Mouse (Mus musculus): ENCODE data around the gene Aoah. TPM values are rescaled to one million over a fixed set of nuclear protein-coding genes. Genes with fewer than 3 reads are reported as not detected.

Aoah gene
- polyA plus RNA-seq (2012; rRNA removed) (1.3 TPM in 2 replicates), polyA plus RNA-seq (2014; fragmentation: Nextera tagmentation; extraction: Ambion mirVana) (0.83 and 1.6 TPM in 2 replicates)

DNA sequence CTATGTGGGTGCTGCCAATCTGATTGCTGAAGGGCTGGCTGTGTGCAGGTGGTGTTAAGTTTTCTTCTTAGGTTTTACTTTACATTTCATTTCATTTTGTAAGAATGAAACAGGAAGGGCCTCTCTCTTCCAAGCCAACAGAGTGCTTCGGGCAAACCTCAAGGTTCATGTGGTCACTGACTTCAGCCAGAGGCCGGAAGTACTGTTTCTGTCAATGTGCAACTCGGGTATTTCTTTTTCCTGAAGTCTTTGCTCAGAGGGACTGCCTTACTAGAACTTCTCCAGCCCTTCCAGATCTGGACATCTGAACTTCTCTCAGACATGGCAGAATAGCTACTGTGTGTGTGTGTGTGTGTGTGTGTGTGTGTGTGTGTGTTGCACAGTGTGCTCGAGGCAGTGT, at the start of gene Aoah:
TSS of gene Aoah (plus strand) at position 213 of the 400 bp plus-strand sequence.
- peak within 1 kb of the TSS in 1 of 2 experiments; percentile 29; a peak in 2 of 4 replicates for H3K4me3 ChIP-seq (ENCODE audit: insufficient read depth in 1 of 2, low read depth in 2 of 2, low read length in 2 of 2)
- no peak for ATAC-seq (ENCODE audit: insufficient read depth)
- H3K27ac ChIP-seq, result no peak within 1 kb of the TSS
- TF ChIP-seq CTCF (IDR thresholded peaks at IDR 0.05; ENCODE audit: low read depth), result no peak
- TF ChIP-seq EP300 (IDR thresholded peaks at IDR 0.05; ENCODE audit: low read depth), result no peak
- H3K4me1 ChIP-seq (replicated peaks; ENCODE audit: control insufficient read depth in 2 of 2, insufficient read depth in 2 of 2, low read length in 1 of 2), result no peaks in the 10 kb centered on the region
- WGBS (ENCODE audit: insufficient replicate concordance), result 5% methylated on average over 4 of the region's 4 CpGs
- no peaks in the 10 kb centered on the region for H3K9me3 ChIP-seq (ENCODE audit: control insufficient read depth, low read length)
- no peak for DNase-seq (ENCODE audit: low read depth in 3 of 3, low spot score in 3 of 3)
- no peaks in the 10 kb centered on the region for H3K27me3 ChIP-seq (ENCODE audit: control insufficient read depth, insufficient read depth, low read length)
- H3K9ac ChIP-seq (replicated peaks), result no peak within 1 kb of the TSS
- no peaks in the 10 kb centered on the region for H3K36me3 ChIP-seq (replicated peaks; ENCODE audit: control insufficient read depth, insufficient read depth, low read depth)
- no peak within 1 kb of the TSS; the same call in 1 of the 2 replicates for H3K4me2 ChIP-seq (ENCODE audit: low read depth)

DNA sequence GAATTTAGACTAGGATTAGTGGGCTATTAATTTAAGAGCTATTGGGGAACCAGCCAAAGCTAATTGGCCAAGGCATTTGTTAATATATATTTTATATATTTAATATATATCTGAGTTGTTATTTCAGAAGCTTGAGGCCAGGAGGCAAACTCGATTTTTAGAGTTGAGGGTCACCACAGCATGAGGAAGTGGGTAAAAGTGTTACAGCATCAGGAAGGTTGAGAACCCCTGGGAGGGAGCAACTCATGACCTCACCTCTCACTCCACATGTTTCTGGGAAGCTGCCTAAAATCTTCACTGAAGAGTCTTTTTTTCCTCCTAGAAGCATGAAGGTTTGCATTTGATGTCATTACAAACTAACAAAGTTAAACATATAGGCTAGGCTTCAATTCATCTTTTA, 39.1 kb upstream of the Aoah start:
- TF ChIP-seq EP300 (IDR thresholded peaks at IDR 0.05; ENCODE audit: low read depth), result no peak
- no peak for TF ChIP-seq CTCF (IDR thresholded peaks at IDR 0.05; ENCODE audit: low read depth)
- ATAC-seq (ENCODE audit: insufficient read depth) (no peak), DNase-seq (ENCODE audit: low read depth in 3 of 3, low spot score in 3 of 3) (no peak)
- H3K9me3 ChIP-seq (ENCODE audit: control insufficient read depth, low read length), result no peaks in the 10 kb centered on the region
- no peak overlapping the region for H3K4me2 ChIP-seq (ENCODE audit: low read depth)
- H3K27ac ChIP-seq, result no peak overlapping the region
- no peaks in the 10 kb centered on the region for H3K36me3 ChIP-seq (replicated peaks; ENCODE audit: control insufficient read depth, insufficient read depth, low read depth)
- H3K27me3 ChIP-seq (ENCODE audit: control insufficient read depth, insufficient read depth, low read length), result no peaks in the 10 kb centered on the region
- no peaks in the 10 kb centered on the region for H3K4me1 ChIP-seq (replicated peaks; ENCODE audit: control insufficient read depth in 2 of 2, insufficient read depth in 2 of 2, low read length in 1 of 2)
- no peak overlapping the region for H3K9ac ChIP-seq (replicated peaks)
- no peak overlapping the region for H3K4me3 ChIP-seq (ENCODE audit: insufficient read depth in 1 of 2, low read depth in 2 of 2, low read length in 2 of 2)
- WGBS (ENCODE audit: insufficient replicate concordance), result 12% methylated on average over 1 of the region's 1 CpGs

- no peak overlapping the region for H3K4me3 ChIP-seq (ENCODE audit: insufficient read depth in 1 of 2, low read depth in 2 of 2, low read length in 2 of 2)
- TF ChIP-seq CTCF (IDR thresholded peaks at IDR 0.05; ENCODE audit: low read depth) (no peak), EP300 (IDR thresholded peaks at IDR 0.05; ENCODE audit: low read depth) (no peak)
- H3K9ac ChIP-seq (replicated peaks), result no peak overlapping the region
- H3K27ac ChIP-seq, result no peak overlapping the region
- no peaks in the 10 kb centered on the region for H3K36me3 ChIP-seq (replicated peaks; ENCODE audit: control insufficient read depth, insufficient read depth, low read depth)
- DNase-seq (ENCODE audit: low read depth in 3 of 3, low spot score in 3 of 3), result no peak
- no peaks in the 10 kb centered on the region for H3K27me3 ChIP-seq (ENCODE audit: control insufficient read depth, insufficient read depth, low read length)
- H3K4me2 ChIP-seq (ENCODE audit: low read depth), result no peak overlapping the region
- no peak for ATAC-seq (ENCODE audit: insufficient read depth)
- WGBS (ENCODE audit: insufficient replicate concordance), result 51% methylated on average over 5 of the region's 5 CpGs
- H3K4me1 ChIP-seq (replicated peaks; ENCODE audit: control insufficient read depth in 2 of 2, insufficient read depth in 2 of 2, low read length in 1 of 2), result no peaks in the 10 kb centered on the region; a peak in 1 of 4 replicates
- H3K9me3 ChIP-seq (ENCODE audit: control insufficient read depth, low read length), result no peaks in the 10 kb centered on the region
Observed at GRCm38 (mm10) chr13:20783648-20784047, 10.3 kb upstream of the Aoah start.

DNA sequence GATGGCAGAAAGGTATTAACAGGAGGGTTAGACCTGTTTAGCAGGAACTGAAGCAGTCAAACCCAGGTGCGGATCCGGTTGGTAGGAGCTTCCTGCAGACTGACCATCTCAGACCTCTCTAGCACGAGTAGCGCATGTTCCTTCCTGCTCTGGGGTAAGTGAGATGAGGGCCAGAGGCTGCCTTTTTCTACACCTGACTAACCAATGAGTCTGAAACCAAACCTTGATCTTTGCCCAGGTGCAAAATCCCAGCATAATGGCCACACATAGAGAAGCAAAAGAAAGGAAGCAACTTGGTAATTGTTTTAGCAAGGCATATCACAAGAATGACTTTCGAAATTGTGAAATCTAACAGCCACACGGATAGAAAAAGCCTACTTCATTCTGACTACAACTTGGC, 9.9 kb upstream of the Aoah start:
- H3K27me3 ChIP-seq (ENCODE audit: control insufficient read depth, insufficient read depth, low read length), result no peaks in the 10 kb centered on the region
- no peak for TF ChIP-seq EP300 (IDR thresholded peaks at IDR 0.05; ENCODE audit: low read depth)
- TF ChIP-seq CTCF (IDR thresholded peaks at IDR 0.05; ENCODE audit: low read depth), result no peak
- H3K9me3 ChIP-seq (ENCODE audit: control insufficient read depth, low read length), result no peaks in the 10 kb centered on the region
- ATAC-seq (ENCODE audit: insufficient read depth) (no peak), DNase-seq (ENCODE audit: low read depth in 3 of 3, low spot score in 3 of 3) (no peak)
- no peak overlapping the region for H3K9ac ChIP-seq (replicated peaks)
- H3K27ac ChIP-seq, result no peak overlapping the region
- 65% methylated on average over 6 of the region's 6 CpGs for WGBS (ENCODE audit: insufficient replicate concordance)
- H3K4me3 ChIP-seq (ENCODE audit: insufficient read depth in 1 of 2, low read depth in 2 of 2, low read length in 2 of 2), result no peak overlapping the region
- no peak overlapping the region for H3K4me2 ChIP-seq (ENCODE audit: low read depth)
- H3K36me3 ChIP-seq (replicated peaks; ENCODE audit: control insufficient read depth, insufficient read depth, low read depth), result no peaks in the 10 kb centered on the region
- H3K4me1 ChIP-seq (replicated peaks; ENCODE audit: control insufficient read depth in 2 of 2, insufficient read depth in 2 of 2, low read length in 1 of 2), result no peaks in the 10 kb centered on the region; a peak in 1 of 4 replicates

DNA sequence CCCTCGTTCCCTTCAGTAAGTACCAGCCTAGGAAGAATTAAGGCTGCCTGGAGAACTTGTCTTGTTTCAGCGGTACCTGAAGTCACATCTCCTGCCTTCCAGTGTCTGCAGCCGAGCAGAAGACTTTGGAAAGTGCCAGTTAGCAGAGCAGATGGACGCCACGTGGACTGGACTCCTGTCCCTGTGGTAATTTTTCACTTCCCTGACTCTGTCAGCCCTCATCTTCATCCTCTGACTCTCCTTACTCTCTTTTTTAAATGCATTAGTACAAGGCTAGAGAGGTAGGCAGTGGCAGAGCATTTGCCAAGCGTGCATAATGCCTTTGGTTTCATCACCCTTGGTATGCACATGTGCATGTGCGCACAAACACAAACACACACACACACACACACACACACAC, 8.0 kb upstream of the Aoah start:
- Histone ChIP-seq H3K27me3 (ENCODE audit: control insufficient read depth, insufficient read depth, low read length) (no peaks in the 10 kb centered on the region), H3K4me1 (replicated peaks; ENCODE audit: control insufficient read depth in 2 of 2, insufficient read depth in 2 of 2, low read length in 1 of 2) (no peaks in the 10 kb centered on the region; a peak in 1 of 4 replicates), H3K4me3 (ENCODE audit: insufficient read depth in 1 of 2, low read depth in 2 of 2, low read length in 2 of 2) (no peak overlapping the region), H3K9me3 (ENCODE audit: control insufficient read depth, low read length) (no peaks in the 10 kb centered on the region), H3K36me3 (replicated peaks; ENCODE audit: control insufficient read depth, insufficient read depth, low read depth) (no peaks in the 10 kb centered on the region), H3K9ac (replicated peaks) (no peak overlapping the region), H3K27ac (no peak overlapping the region), H3K4me2 (ENCODE audit: low read depth) (no peak overlapping the region)
- ATAC-seq (ENCODE audit: insufficient read depth) (no peak), DNase-seq (ENCODE audit: low read depth in 3 of 3, low spot score in 3 of 3) (no peak)
- WGBS (ENCODE audit: insufficient replicate concordance), result 66% methylated on average over 7 of the region's 7 CpGs
- no peak for TF ChIP-seq EP300 (IDR thresholded peaks at IDR 0.05; ENCODE audit: low read depth)
- TF ChIP-seq CTCF (IDR thresholded peaks at IDR 0.05; ENCODE audit: low read depth), result no peak
